Mouse (Mus musculus) forebrain, embryonic 14.5 days (tissue): Measurements from ENCODE around the gene Nell2. TPM values are rescaled to one million over a fixed set of nuclear protein-coding genes. Genes with fewer than 3 reads are reported as not detected.

Experiments
- ATAC-seq: fragments of 200-750 bp; cut with Nextera tagmentation; 2 replicates; pipeline ENCODE4 v1.8.0; 2017; ENCODE audit warnings: mild to moderate bottlenecking, moderate library complexity
- DNase-seq: peaks from one replicate; pipeline ENCODE4 v3.0.0-alpha.2; 2015; ENCODE audit warnings: low spot score
- H3K27ac ChIP-seq: fragments of 300-500 bp; sonication (generic); 2 replicates; pipeline ENCODE4 v1.5.1; 2014; ENCODE audit warnings: low read depth, mild to moderate bottlenecking, control low read depth, low read length, moderate library complexity
- H3K27me3 ChIP-seq: fragments of 300-500 bp; sonication (generic); replicated peaks from 2 replicates; pipeline ENCODE4 v1.6.1; 2014; ENCODE audit warnings: low read length, control low read depth, mixed read lengths; ENCODE audit not compliant: control insufficient read depth, insufficient read depth
- H3K36me3 ChIP-seq: fragments of 300-500 bp; sonication (generic); 2 replicates; pipeline ENCODE4 v1.6.1; 2014; ENCODE audit warnings: low read length, control low read depth; ENCODE audit not compliant: control insufficient read depth, insufficient read depth
- H3K4me1 ChIP-seq: fragments of 300-500 bp; sonication (generic); 2 replicates; pipeline ENCODE4 v1.6.1; 2014; ENCODE audit warnings: antibody characterized with exemption, low read length, control low read depth; ENCODE audit not compliant: control insufficient read depth, insufficient read depth
- H3K4me2 ChIP-seq: fragments of 300-500 bp; sonication (generic); 2 replicates; pipeline ENCODE4 v1.6.1; 2014; ENCODE audit warnings: mild to moderate bottlenecking, control low read depth, low read length
- H3K4me3 ChIP-seq: fragments of 300-500 bp; sonication (generic); 2 replicates; pipeline ENCODE4 v1.5.1; 2014; ENCODE audit warnings: low read depth, low read length, control low read depth
- H3K9ac ChIP-seq: fragments of 300-500 bp; sonication (generic); 2 replicates; pipeline ENCODE4 v1.6.1; 2014; ENCODE audit warnings: mild to moderate bottlenecking, low read length, control low read depth, moderate library complexity
- H3K9me3 ChIP-seq: fragments of 300-500 bp; sonication (generic); replicated peaks from 2 replicates; pipeline ENCODE4 v1.6.1; 2016; ENCODE audit warnings: low read length, control low read depth, mixed read lengths; ENCODE audit not compliant: control insufficient read depth
- WGBS: fragments of 180-500 bp; shearing (Covaris S2); extraction: QIAGEN DNeasy Blood & Tissue Kit; methylation state at CpG from one replicate; pipeline ENCODE4 v1.1.7; 2014; 5-methylcytosine and 5-hydroxymethylcytosine counted together
- polyA plus RNA-seq: library from polyadenylated mRNA; unstranded; fragments of >200 nt; fragmentation: Nextera tagmentation; extraction: Ambion mirVana; gene quantifications from 2 replicates; pipeline ENCODE4 v1.2.1, GENCODE M21; 2014

Nell2 gene
- polyA plus RNA-seq, 1 experiment from 2014 or later = 153 TPM

GRCm38 (mm10) chr15:95437740-95438139, 90.6 kb downstream of the Nell2 start:
- H3K36me3 ChIP-seq = peaks cover 6% of the 10 kb centered on the region
- no peak overlapping the region for H3K4me2 ChIP-seq
- no peak overlapping the region for H3K9ac ChIP-seq
- no peaks in the 10 kb centered on the region for H3K27me3 ChIP-seq
- 80% methylated on average over 4 of the region's 4 CpGs for WGBS
- no peak overlapping the region for H3K4me3 ChIP-seq
- H3K9me3 ChIP-seq = no peaks in the 10 kb centered on the region
- DNase-seq = peak; percentile 17
- H3K27ac ChIP-seq = no peak overlapping the region
- H3K4me1 ChIP-seq = no peaks in the 10 kb centered on the region
- ATAC-seq = no peak

- Histone ChIP-seq H3K27me3 (no peaks in the 10 kb centered on the region), H3K9me3 (no peaks in the 10 kb centered on the region), H3K4me2 (no peak overlapping the region), H3K4me3 (no peak overlapping the region), H3K9ac (no peak overlapping the region), H3K4me1 (0 out of 2 replicates have a peak, but pooled peaks cover 2% of the 10 kb centered on the region), H3K27ac (no peak overlapping the region), H3K36me3 (peaks cover 13% of the 10 kb centered on the region)
- no peak for DNase-seq
- ATAC-seq = no peak
- WGBS = 90% methylated on average over 1 of the region's 1 CpGs
Observed at GRCm38 (mm10) chr15:95436261-95436660, 92.1 kb downstream of the Nell2 start.

- no peak overlapping the region for H3K27ac ChIP-seq
- peak; percentile 41 for DNase-seq
Observed at GRCm38 (mm10) chr15:95431156-95431799, 97.1 kb downstream of the Nell2 start.

GRCm38 (mm10) chr15:95430000-95430399, 98.4 kb downstream of the Nell2 start:
- peaks cover 16% of the 10 kb centered on the region for H3K4me1 ChIP-seq
- peaks cover 18% of the 10 kb centered on the region for H3K36me3 ChIP-seq
- no peaks in the 10 kb centered on the region for H3K9me3 ChIP-seq
- H3K4me3 ChIP-seq = no peak overlapping the region
- no peaks in the 10 kb centered on the region for H3K27me3 ChIP-seq
- no peak overlapping the region for H3K9ac ChIP-seq
- ATAC-seq = no peak
- H3K4me2 ChIP-seq = no peak overlapping the region
- 95% methylated on average over 8 of the region's 8 CpGs for WGBS
- H3K27ac ChIP-seq = no peak overlapping the region
- no peak for DNase-seq

More at GRCm38 (mm10) chr15:95431156-95431799, 97.1 kb downstream of the Nell2 start:
- Histone ChIP-seq H3K9me3 (no peaks in the 10 kb centered on the region), H3K27me3 (no peaks in the 10 kb centered on the region), H3K4me3 (no peak overlapping the region), H3K9ac (no peak overlapping the region), H3K4me2 (no peak overlapping the region), H3K4me1 (peaks cover 16% of the 10 kb centered on the region), H3K36me3 (peaks cover 19% of the 10 kb centered on the region)
- ATAC-seq = no peak
- 64% methylated on average over 13 of the region's 13 CpGs for WGBS

- Histone ChIP-seq H3K27me3 (no peaks in the 10 kb centered on the region), H3K36me3 (peaks cover 16% of the 10 kb centered on the region; the same call in 1 of the 2 replicates), H3K4me1 (peaks cover 16% of the 10 kb centered on the region), H3K9ac (no peak overlapping the region), H3K4me3 (no peak overlapping the region), H3K4me2 (no peak overlapping the region), H3K27ac (peak overlapping the region; percentile 70), H3K9me3 (no peaks in the 10 kb centered on the region)
- ATAC-seq (peak; percentile 74), DNase-seq (no peak)
- 10% methylated on average over 7 of the region's 7 CpGs for WGBS
Observed at GRCm38 (mm10) chr15:95428003-95428663, 100.2 kb downstream of the Nell2 start.

GRCm38 (mm10) chr15:95425085-95425484, 103.3 kb downstream of the Nell2 start:
- Histone ChIP-seq H3K27ac (no peak overlapping the region), H3K4me1 (peaks cover 12% of the 10 kb centered on the region), H3K36me3 (peaks cover 12% of the 10 kb centered on the region; the same call in 1 of the 2 replicates), H3K9me3 (no peaks in the 10 kb centered on the region), H3K4me3 (no peak overlapping the region), H3K4me2 (no peak overlapping the region), H3K27me3 (no peaks in the 10 kb centered on the region), H3K9ac (no peak overlapping the region)
- ATAC-seq = no peak
- 83% methylated on average over 7 of the region's 7 CpGs for WGBS
- no peak for DNase-seq

- Histone ChIP-seq H3K9me3 (no peaks in the 10 kb centered on the region), H3K4me2 (no peak overlapping the region), H3K9ac (no peak overlapping the region), H3K4me3 (no peak overlapping the region), H3K27me3 (no peaks in the 10 kb centered on the region), H3K27ac (no peak overlapping the region), H3K36me3 (0 out of 2 replicates have a peak, but pooled peaks cover 6% of the 10 kb centered on the region), H3K4me1 (peaks cover 4% of the 10 kb centered on the region; the same call in 1 of the 2 replicates)
- 6% methylated on average over 15 of the region's 15 CpGs for WGBS
- DNase-seq = peak; percentile 60
- 0 out of 2 replicates have a peak, but pooled peaks have one; percentile 30 for ATAC-seq
Observed at GRCm38 (mm10) chr15:95422226-95422950, 106.0 kb downstream of the Nell2 start.

GRCm38 (mm10) chr15:95418641-95419040, 109.7 kb downstream of the Nell2 start:
- H3K4me1 ChIP-seq = peaks cover 4% of the 10 kb centered on the region; the same call in 1 of the 2 replicates
- no peaks in the 10 kb centered on the region for H3K9me3 ChIP-seq
- H3K27ac ChIP-seq = peak overlapping the region; percentile 16; the same call in 1 of the 2 replicates
- no peak overlapping the region for H3K9ac ChIP-seq
- H3K27me3 ChIP-seq = no peaks in the 10 kb centered on the region
- H3K36me3 ChIP-seq = 0 out of 2 replicates have a peak, but pooled peaks cover 6% of the 10 kb centered on the region
- peak; percentile 63 for DNase-seq
- ATAC-seq = peak; percentile 41; the same call in 1 of the 2 replicates
- 12% methylated on average over 4 of the region's 4 CpGs for WGBS
- no peak overlapping the region for H3K4me3 ChIP-seq
- H3K4me2 ChIP-seq = no peak overlapping the region
